Mouse (Mus musculus) kidney, embryonic 16.5 days (tissue): Measurements from ENCODE around the gene Xk. TPM values are rescaled to one million over a fixed set of nuclear protein-coding genes. Genes with fewer than 3 reads are reported as not detected.
"Not testable (repeated sequence)": the region's sequence is repeated elsewhere in the genome, so short reads cannot be mapped to it uniquely, and the experiment has no call there.

Experiments used
- ATAC-seq: fragments of 200-750 bp; cut with Nextera tagmentation; 2 replicates; pipeline ENCODE4 v1.8.0; 2017; ENCODE audit warnings: moderate TSS enrichment; ENCODE audit not compliant: low FRiP score, low TSS enrichment
- H3K27ac ChIP-seq: fragments of 300-500 bp; sonication (generic); 2 replicates; pipeline ENCODE4 v1.5.1; 2014; ENCODE audit warnings: low read length
- H3K27me3 ChIP-seq: fragments of 300-500 bp; sonication (generic); 2 replicates; pipeline ENCODE4 v1.6.1; 2014; ENCODE audit warnings: low read length, control low read depth, mixed read lengths; ENCODE audit not compliant: insufficient read depth
- H3K36me3 ChIP-seq: fragments of 300-500 bp; sonication (generic); 2 replicates; pipeline ENCODE4 v1.6.1; 2014; ENCODE audit warnings: low read length, control low read depth, mixed read lengths; ENCODE audit not compliant: insufficient read depth
- H3K4me1 ChIP-seq: fragments of 300-500 bp; sonication (generic); 2 replicates; pipeline ENCODE4 v1.6.1; 2014; ENCODE audit warnings: low read length, control low read depth, mixed read lengths; ENCODE audit not compliant: insufficient read depth
- H3K4me2 ChIP-seq: fragments of 300-500 bp; sonication (generic); replicated peaks from 2 replicates; pipeline ENCODE4 v1.6.1; 2014; ENCODE audit warnings: low read depth, low read length
- H3K4me3 ChIP-seq: fragments of 300-500 bp; sonication (generic); 2 replicates; pipeline ENCODE4 v1.5.1; 2014; ENCODE audit warnings: mild to moderate bottlenecking, low read length
- H3K9ac ChIP-seq: fragments of 300-500 bp; sonication (generic); replicated peaks from 2 replicates; pipeline ENCODE4 v1.6.1; 2014; ENCODE audit warnings: low read length
- H3K9me3 ChIP-seq: fragments of 300-500 bp; sonication (generic); 2 replicates; pipeline ENCODE4 v1.6.1; 2016; ENCODE audit warnings: low read length, control low read depth
- WGBS: fragments of 180-500 bp; shearing (Covaris S2); extraction: QIAGEN DNeasy Blood & Tissue Kit; methylation state at CpG from one replicate; pipeline ENCODE4 v1.1.7; 2014; 5-methylcytosine and 5-hydroxymethylcytosine counted together
- polyA plus RNA-seq: library from polyadenylated mRNA; unstranded; fragments of >200 nt; fragmentation: Nextera tagmentation; extraction: Ambion mirVana; gene quantifications from 2 replicates; pipeline ENCODE4 v1.2.1, GENCODE M21; 2015

Xk gene
- polyA plus RNA-seq, 1 experiment from 2014 or later: 1.2 TPM

DNA sequence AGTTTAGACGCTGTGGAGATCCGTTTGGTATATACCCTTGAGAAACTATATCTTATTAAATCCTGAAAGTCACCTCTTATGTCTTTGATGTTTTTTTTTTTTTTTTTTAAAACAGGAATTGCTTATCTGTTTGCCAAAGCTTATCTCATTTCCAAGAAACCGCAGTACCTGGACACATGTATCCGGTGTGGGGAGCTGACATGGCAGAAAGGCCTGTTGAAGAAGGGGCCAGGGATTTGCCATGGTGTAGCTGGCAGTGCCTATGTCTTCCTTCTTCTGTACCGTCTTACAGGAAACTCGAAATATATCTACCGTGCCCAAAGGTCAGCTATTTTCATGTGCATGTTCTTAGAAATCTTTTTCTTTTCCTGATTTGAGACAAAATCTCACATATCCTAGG is 14.7 kb upstream of the Xk start:
- no peaks in the 10 kb centered on the region for H3K36me3 ChIP-seq
- H3K4me1 ChIP-seq: no peaks in the 10 kb centered on the region
- H3K9me3 ChIP-seq: no peaks in the 10 kb centered on the region
- H3K27ac ChIP-seq: no peak overlapping the region
- no peak overlapping the region for H3K4me3 ChIP-seq
- no peak for ATAC-seq
- H3K27me3 ChIP-seq: no peaks in the 10 kb centered on the region
- no peak overlapping the region for H3K4me2 ChIP-seq
- no peak overlapping the region for H3K9ac ChIP-seq
- WGBS: 93% methylated on average over 7 of the region's 7 CpGs

DNA sequence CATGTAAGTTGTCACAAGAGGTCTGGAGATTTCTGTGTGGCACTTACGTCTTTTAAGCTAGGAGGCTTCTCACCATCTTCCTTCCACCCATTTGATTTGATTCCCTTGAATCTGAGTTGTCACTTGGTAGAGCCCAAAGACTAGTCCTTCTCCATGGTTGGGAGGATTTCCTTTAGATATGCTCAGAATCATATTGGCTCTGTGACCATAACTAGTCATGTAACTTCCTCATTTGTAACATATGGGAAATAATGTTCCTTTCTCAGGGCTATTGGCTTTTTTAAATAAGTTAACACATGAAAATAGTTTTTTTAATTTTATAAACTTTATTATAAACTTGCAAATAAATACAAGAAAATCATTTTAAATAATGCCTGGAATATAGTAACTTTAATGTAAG is 13.3 kb upstream of the Xk start:
- H3K9ac ChIP-seq: no peak overlapping the region
- WGBS: 84% methylated on average over 1 of the region's 1 CpGs
- no peaks in the 10 kb centered on the region for H3K36me3 ChIP-seq
- no peak overlapping the region for H3K4me2 ChIP-seq
- no peak overlapping the region for H3K4me3 ChIP-seq
- H3K27ac ChIP-seq: no peak overlapping the region
- no peaks in the 10 kb centered on the region for H3K4me1 ChIP-seq
- H3K27me3 ChIP-seq: no peaks in the 10 kb centered on the region
- no peak for ATAC-seq
- H3K9me3 ChIP-seq: no peaks in the 10 kb centered on the region

DNA sequence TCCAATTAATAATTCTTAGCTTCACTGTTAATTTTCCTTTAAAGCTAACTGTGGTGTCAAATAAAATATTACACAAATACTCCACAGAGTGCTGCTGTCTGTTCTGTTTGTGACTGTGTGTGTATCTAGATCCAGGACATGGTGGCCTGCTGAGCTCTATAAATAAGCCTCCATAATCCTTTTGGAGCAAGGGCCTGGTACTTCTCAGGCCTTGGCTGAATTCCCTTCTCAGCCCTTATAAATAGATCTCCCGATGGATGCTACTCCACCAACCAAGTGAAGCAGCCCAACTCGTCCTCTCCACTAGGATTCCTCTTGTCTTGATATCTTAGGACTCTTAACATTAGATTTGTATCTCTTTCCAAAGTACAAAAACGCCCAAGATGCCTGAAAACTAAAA is 1.4 kb upstream of the Xk start:
- Histone ChIP-seq H3K4me3 (no peak overlapping the region), H3K9ac (no peak overlapping the region), H3K4me2 (no peak overlapping the region), H3K36me3 (no peaks in the 10 kb centered on the region), H3K4me1 (no peaks in the 10 kb centered on the region), H3K27me3 (no peaks in the 10 kb centered on the region), H3K27ac (no peak overlapping the region), H3K9me3 (no peaks in the 10 kb centered on the region)
- ATAC-seq: no peak
- 66% methylated on average over 3 of the region's 3 CpGs for WGBS

- H3K4me3 ChIP-seq: peak overlapping the region; percentile 59
- no peak overlapping the region for H3K27ac ChIP-seq
- no peaks in the 10 kb centered on the region for H3K4me1 ChIP-seq
- H3K36me3 ChIP-seq: no peaks in the 10 kb centered on the region
- H3K27me3 ChIP-seq: no peaks in the 10 kb centered on the region
- peak overlapping the region; percentile 56 for H3K4me2 ChIP-seq
- H3K9ac ChIP-seq: peak overlapping the region; percentile 65
- peak; percentile 40; the same call in 1 of the 2 replicates for ATAC-seq
- no peaks in the 10 kb centered on the region for H3K9me3 ChIP-seq
- WGBS: 31% methylated on average over 8 of the region's 8 CpGs
Measured at GRCm38 (mm10) chrX:9271947-9272459, 553 bp upstream of the Xk start.

DNA sequence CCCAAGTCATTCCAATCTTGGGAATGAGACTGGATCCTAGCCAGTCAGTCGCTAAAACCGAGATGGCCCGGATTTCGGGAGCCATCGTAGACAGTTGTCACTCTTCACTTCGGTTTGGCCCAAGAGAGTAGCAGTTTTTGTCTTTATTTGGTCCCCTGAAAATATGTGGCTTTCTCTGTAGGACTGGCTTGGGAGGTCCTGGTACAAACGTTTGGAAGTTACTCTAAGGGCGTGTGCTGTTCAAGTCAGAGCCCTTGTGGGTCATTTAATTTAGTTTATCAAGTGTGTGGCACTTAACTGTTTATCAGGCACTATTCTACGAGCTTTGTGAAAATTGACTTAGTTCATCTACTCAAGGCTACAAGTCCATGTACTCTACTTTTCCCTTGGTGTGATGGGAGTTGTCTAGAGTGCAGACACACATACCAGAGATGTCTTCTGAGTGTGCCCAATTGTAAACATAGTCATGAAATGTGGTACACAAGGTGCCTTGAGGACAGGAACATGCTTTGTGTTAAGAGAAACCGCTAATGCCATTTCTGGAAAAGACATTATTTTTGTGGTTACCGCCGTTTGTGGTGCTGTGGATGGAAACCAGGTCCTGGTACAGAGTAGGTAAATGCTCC is 934 bp downstream of the Xk start:
- H3K9me3 ChIP-seq: no peaks in the 10 kb centered on the region
- peak overlapping the region; percentile 59 for H3K4me3 ChIP-seq
- 63% methylated on average over 12 of the region's 12 CpGs for WGBS
- no peaks in the 10 kb centered on the region for H3K36me3 ChIP-seq
- peak overlapping the region; percentile 56 for H3K4me2 ChIP-seq
- H3K4me1 ChIP-seq: no peaks in the 10 kb centered on the region
- H3K27ac ChIP-seq: no peak overlapping the region
- H3K9ac ChIP-seq: no peak overlapping the region; the same call in 1 of the 2 replicates
- no peaks in the 10 kb centered on the region for H3K27me3 ChIP-seq
- ATAC-seq: no peak

- no peak overlapping the region for H3K27ac ChIP-seq
- no peaks in the 10 kb centered on the region for H3K36me3 ChIP-seq
- no peak for ATAC-seq
- H3K4me1 ChIP-seq: no peaks in the 10 kb centered on the region
- H3K27me3 ChIP-seq: no peaks in the 10 kb centered on the region
- no peak overlapping the region for H3K4me3 ChIP-seq
- no peak overlapping the region for H3K4me2 ChIP-seq
- H3K9ac ChIP-seq: no peak overlapping the region
- H3K9me3 ChIP-seq: no peaks in the 10 kb centered on the region
- WGBS: 81% methylated on average over 8 of the region's 8 CpGs
Measured at GRCm38 (mm10) chrX:9274321-9274720, 1.8 kb downstream of the Xk start.

DNA sequence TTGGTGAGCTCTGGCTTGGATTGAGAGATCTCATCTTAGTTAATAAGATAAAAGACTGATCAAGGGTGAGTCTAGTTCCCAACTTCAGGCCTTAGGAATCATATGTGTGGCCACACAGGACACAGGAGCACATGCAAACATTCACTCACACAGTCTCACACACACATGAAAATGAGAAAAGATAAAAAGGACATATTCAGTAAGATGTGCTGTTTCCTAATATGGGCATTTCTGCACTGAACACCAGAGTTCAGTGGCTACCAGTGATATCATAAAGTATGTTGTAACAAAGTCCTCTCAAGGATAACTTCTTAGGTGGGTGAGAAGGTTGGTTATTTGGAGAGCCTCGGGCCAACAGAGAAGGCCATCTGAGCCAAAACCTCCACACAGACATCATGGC is 10.9 kb downstream of the Xk start, which contains the start of gene H2al1m:
TSS of gene H2al1m (plus strand) at position 301 of the 400 bp plus-strand sequence.
- not testable (repeated sequence) for H3K4me1 ChIP-seq, H3K36me3 ChIP-seq, H3K9me3 ChIP-seq, H3K9ac ChIP-seq, H3K27ac ChIP-seq, H3K4me3 ChIP-seq, ATAC-seq, H3K4me2 ChIP-seq, H3K27me3 ChIP-seq
- WGBS: no CpG with 5 or more reads among the region's 1 CpGs

DNA sequence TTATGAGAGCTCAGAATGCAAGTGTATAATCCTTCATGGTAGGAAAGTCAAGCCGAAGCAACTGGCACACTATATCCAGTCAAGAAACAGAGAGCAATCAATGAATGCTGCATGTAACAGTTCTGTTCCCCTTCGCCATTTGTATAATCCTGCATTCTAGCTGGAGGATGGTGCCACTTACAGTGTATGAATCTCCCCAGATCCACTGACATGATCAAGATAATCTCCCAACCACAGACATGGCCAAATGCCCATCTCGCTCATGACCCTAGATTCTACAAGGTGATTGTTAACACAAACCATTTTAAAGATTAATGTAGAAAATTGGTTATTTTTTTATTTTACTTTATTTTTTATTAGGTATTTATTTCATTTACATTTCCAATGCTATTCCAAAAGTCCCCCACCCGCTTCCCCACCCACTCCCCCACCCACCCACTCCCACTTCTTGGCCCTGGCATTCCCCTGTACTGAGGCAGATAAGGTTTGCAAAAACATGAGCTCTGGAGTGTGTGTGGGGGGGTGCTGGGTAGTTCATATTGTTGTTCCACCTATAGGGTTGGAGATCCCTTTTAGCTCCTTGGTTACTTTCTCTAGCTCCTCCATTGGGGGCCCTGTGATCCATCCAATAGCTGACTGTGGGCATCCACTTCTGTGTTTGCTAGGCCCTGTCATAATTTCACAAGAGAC is 20.7 kb downstream of the Xk start:
- not testable (repeated sequence) for H3K4me2 ChIP-seq, H3K36me3 ChIP-seq, H3K4me1 ChIP-seq, H3K9ac ChIP-seq, ATAC-seq, H3K27me3 ChIP-seq, H3K4me3 ChIP-seq, H3K9me3 ChIP-seq, H3K27ac ChIP-seq
- WGBS: 84% methylated on average over 3 of the region's 4 CpGs

DNA sequence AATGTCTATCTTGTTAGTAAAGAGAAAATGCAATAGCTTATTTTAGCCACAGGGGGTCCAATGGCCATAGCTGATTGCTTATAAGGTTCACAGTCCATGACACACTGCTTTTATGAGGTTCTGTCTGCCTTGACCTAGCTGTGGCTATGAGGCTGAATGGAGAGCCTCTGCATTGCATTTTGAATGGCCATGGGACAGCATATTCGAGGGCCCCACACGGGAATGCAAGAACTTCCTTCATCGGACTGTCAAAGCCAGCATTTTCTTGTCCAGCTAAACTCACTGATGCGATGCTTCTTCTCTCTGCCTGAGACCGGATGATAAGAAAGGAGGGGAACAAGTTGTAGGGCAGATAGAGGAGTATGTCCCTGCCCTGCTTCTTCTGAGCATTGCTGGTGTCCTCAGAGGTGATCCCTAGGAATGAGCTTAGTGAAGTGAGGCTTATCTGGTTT is 25.9 kb downstream of the Xk start:
- H3K4me2 ChIP-seq: no peak overlapping the region
- whole genome bisulfite sequencing: 88% methylated on average over 5 of the region's 5 CpGs
- no peaks in the 10 kb centered on the region for H3K9me3 ChIP-seq
- ATAC-seq: no peak
- no peak overlapping the region for H3K9ac ChIP-seq
- no peaks in the 10 kb centered on the region for H3K4me1 ChIP-seq
- H3K27ac ChIP-seq: no peak overlapping the region
- H3K4me3 ChIP-seq: no peak overlapping the region
- no peaks in the 10 kb centered on the region for H3K27me3 ChIP-seq
- no peaks in the 10 kb centered on the region for H3K36me3 ChIP-seq

DNA sequence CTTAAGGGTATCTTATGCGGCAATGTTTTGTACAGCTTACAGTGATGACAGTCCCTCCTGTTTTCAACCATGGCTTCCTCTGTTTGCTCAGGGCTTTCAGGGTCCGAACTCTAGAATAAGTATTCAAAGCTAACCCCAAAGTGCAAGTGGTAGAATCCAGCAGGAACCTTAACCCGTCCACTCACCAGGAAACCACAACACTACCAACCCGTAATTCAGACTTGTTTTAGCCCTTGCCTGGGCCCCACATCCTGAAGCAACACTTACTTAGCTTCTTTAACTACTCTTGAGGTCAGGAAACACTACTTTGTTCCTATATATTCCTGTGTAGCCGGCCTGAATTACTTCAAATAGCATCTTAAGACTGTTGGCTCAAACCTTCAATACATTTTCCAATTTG is 30.2 kb downstream of the Xk start:
- no peaks in the 10 kb centered on the region for H3K4me1 ChIP-seq
- no peak overlapping the region for H3K4me3 ChIP-seq
- H3K9ac ChIP-seq: no peak overlapping the region
- H3K4me2 ChIP-seq: no peak overlapping the region
- ATAC-seq: no peak
- H3K36me3 ChIP-seq: no peaks in the 10 kb centered on the region
- no peaks in the 10 kb centered on the region for H3K9me3 ChIP-seq
- H3K27me3 ChIP-seq: no peaks in the 10 kb centered on the region
- no peak overlapping the region for H3K27ac ChIP-seq
- 78% methylated on average over 5 of the region's 5 CpGs for WGBS
